Mouse (Mus musculus): ENCODE measurements around the gene Miga2.
"Not testable (repeated sequence)": the region's sequence is repeated elsewhere in the genome, so short reads cannot be mapped to it uniquely, and the experiment has no call there.

The Miga2 gene

DNA sequence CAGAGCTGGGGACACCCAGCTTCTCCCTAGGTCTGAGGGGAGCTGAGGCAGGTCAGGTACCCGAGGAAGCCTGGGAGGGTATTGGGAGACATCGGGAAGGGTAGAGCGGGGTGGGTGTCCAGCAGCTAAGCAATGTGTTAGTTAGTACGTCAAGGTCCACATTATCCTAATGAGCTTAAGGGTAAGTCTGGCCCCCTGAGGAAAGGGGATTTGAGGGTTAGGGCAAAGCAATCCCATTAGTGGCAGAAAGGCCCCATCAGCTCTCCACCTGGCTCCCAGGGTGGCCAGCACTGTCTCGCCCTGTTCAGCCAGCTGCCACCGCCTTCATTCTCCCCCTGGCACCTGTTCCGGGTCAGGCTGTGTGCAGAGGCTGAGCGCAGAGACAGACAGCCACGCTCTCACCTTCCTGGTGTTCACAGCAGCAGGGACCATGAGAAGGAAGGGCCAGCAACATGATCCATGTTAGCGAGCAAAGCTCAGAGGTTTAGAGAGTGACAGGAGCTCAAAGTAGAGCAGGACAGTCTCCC is 34.0 kb downstream of the Miga2 start:
- DNase-seq (ENCODE audit: low spot score in 2 of 2), result no peak

DNA sequence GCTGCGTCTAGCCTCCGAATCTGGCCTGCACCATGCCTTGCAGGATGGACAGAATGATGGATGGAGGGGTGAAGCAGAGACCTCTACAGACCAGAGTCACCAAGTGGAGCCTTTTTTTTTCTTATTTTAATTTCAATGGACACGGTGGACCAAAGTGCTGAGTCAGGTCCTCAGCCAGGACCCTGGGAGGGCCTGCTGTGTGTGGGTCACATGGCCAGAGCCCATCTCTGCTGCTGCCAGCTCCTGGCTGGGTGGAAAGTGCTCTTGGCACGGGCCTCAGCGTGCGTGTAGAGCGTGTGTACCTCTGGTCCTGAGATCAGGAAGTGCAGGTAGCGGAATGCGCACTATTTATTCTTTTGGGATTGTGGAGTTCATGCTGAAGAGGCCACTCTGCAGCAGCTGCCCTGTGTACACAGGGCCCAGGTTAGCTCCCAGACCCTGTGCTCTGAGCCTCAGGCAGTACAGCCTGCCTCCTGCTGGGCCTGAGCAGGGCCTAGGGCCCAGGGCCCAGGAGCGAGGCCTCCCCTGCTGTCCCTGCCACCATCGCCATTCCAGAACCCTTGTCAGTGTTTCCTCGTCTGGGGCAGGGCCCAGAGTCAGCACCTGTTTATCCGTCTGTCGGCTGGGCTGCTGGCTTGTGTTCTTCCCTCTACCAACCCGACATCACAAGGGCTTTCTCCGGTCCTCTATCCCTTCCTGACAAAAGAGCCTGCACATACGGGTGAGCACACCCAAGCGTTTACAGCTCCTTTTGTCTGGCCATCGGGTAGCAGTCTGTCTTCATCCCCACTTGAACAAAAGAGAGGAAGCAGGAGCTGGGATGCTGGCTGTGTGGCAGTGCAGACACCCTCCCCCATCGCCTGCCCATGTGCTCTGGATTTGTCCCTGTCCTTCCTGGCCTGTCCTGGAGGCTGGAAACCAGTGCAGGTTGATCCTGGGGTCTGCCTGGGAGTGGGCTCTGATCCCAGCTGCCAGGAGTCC is 35.4 kb downstream of the Miga2 start:
- no peak for DNase-seq (ENCODE audit: low spot score in 2 of 2)

DNA sequence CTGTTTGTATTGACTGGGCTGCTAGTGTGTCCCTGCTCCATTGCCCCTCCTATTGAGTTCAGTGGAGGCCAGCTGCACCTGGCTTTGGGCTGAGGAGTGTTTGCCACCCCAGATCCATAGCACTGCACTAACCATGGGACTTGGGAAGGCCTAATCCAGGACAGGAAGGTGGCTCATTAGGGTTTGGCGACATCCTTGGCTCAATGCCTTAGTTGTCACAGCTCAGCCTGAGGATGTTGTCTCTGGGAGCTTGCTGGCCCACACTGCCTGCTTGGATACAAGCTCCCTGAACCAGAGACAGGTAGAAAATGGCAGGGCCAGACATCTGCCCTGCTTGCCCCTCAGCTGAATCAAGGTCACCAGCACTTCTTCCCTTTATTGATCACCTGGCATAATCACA is 37.5 kb downstream of the Miga2 start:
- no peak for DNase-seq (ENCODE audit: low spot score in 2 of 2)

DNA sequence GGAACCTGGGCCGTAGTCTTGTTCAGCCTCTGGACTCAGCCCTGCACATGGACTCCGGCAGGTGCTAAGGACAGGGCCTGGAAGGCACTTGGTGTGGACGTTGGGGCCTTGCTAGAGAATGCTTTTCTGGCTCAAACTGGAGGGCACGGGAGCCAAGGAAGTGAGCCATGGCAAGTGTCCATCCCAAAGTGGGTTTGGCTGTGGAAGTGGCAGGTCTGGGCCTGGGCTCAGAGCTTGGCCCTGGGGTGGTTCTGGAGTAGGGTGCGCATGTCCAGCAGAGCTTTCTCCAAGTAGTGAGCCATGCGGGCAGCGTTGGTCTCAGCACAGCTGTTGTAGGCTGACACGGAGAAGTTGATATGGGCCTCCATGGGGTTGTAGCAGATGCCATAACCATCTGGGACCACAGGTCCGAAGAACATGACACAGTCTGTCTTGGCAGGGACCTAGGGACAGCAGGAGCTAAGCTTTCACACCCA is 38.4 kb downstream of the Miga2 start:
- no peak for DNase-seq (ENCODE audit: low spot score in 2 of 2)

GRCm38 (mm10) chr2:30402843-30403242 is 38.8 kb downstream of the Miga2 start:
- no peak for DNase-seq (ENCODE audit: low spot score in 2 of 2)

- DNase-seq (ENCODE audit: low spot score in 2 of 2), result no peak
Observed at GRCm38 (mm10) chr2:30403870-30404269, 39.8 kb downstream of the Miga2 start.

DNA sequence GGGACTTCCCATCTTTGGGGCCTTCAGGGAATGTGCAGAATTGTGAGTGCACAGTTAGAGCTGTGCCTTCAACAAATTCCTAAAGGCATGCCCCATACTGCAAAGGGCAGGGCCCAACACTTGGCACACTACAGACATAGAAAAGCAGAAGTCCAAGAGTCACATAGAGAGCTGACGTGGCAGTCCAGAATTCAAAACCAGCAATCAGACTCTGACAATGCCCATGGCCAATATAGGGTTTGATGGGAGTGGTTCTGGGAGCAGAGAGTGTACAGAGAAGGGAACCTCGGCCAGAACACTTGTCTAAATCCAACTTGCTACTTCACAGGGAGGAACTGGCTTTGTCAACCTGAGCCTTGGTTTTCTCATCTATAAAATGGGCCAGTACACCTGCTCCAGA is 43.2 kb downstream of the Miga2 start:
- no peak for DNase-seq (ENCODE audit: low spot score in 2 of 2)

DNA sequence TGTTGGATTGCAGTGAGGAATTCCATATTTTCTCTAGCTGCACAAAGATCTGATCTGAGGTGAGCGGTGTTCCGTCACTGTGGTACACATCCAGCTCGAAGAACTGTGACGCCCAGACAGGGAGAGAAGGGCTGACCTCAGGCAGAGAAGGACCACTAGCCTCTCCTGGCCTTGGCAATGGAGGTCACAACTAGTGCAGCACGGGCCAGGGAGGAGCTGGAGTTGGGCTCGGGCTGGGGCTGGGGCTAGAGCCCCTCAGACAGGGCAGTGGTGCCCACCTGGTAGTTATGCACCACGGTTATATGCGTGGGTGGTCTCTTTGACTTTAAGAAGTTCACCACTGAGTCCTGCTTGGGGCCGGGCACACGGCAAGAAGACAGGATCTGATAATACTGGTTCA is 43.7 kb downstream of the Miga2 start:
- DNase-seq (ENCODE audit: low spot score in 2 of 2), result no peak

DNA sequence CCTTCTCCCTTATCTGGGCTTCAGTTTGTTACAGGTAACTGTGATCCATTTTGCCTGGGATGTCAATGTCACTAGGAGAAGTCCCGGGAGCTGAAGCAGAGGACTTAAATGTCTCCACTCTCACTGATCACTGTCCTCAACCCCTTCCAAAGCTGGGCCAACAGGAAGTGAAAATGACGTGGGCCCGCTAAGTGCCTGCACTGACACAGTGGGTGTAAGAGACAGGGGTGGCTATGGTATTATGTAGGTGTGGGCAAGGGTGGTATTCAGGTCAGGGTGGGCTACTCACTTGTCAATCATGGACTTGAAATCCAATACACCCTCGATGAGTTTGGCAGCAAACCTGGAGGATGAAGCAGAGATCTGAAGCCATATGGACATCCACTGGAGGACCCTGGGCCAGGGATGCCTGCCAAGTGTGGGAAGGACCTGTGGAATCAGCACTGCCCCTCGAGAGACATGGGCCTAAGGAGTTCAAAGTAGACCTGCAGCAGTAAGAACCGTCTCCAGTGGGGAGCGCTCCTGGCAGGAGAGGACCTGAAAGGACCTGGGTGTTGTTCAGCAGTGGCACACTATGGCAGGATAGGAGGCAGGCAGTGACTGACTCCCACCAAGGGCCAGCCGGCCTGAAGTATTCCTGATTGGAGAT is 44.5 kb downstream of the Miga2 start:
- DNase-seq (ENCODE audit: low spot score in 2 of 2), result no peak

GRCm38 (mm10) chr2:30409454-30410176 is 45.6 kb downstream of the Miga2 start:
- DNase-seq (ENCODE audit: low spot score in 2 of 2), result no peak

DNA sequence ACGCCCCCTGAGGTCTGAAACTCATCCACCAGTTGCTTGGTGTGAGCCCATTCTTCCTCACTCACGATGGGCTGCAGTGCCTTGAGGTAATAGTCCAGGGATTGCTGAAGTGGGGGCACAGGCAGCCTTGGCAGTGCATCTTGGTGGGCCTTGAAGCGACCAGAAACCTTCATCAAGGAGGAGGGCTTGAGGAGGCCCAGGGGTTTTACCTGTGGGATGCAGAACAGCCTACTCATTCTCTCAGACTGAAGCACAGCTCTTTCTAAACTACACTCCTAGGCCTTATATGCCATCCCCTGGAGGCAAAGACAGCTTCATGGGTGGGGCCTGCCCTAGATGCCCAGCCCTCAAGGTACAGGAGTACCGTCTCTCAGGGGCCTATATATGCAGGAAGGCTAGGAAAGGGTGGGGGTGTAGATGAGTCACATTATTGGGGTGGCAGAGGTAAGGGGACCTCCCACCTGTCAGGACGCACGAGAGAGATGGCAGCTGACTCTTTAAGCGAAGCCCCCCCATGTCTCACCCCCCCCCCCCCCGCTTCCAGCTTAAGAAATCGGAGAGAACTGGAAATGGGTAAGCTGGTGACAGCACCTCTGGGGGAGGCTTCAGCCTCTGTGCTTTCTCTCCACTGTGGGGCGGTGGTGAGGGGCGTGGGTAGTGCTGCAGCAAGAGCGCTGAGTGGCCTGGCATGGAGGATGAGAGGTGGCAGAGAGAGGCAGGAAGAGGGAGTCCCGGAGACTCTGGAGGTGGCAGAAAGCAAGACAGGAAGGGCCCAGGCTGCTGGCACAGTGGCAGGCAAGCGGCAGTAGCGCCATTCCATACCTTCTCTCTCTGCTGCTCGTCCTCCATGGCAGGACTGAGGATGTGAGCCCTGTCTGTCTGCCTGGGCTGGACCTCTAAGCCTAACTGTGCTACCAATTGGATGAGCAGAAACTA is 49.3 kb downstream of the Miga2 start:
- no peak for DNase-seq (ENCODE audit: low spot score in 2 of 2)

- no peak for DNase-seq (ENCODE audit: low spot score in 2 of 2)
Observed at GRCm38 (mm10) chr2:30414101-30414500, 50.1 kb downstream of the Miga2 start.

DNA sequence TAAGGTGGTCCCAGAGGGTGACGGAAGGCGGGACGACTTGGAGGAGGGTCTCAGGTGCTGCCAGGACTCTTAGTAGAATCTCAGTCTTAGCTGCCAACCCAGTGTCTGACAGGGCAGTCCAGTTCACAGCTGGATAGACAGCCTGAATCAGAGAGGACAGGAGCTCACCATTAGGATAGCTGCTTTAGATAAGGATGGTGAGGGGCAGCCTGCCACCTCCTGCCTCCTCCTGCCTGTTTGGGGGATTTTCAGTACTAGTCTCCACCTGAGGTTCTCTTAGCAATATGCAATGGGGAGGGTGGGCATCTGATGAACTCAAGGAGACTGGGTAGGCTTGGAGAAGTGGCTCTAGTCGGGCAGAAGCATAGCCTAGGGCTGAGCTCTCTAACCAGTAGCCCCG is 50.6 kb downstream of the Miga2 start:
- no peak for DNase-seq (ENCODE audit: low spot score in 2 of 2)

GRCm38 (mm10) chr2:30415157-30415935 is 51.3 kb downstream of the Miga2 start, which contains the start of gene Crat:
Crat (minus strand) TSS chr2:30415813.
- DNase-seq (ENCODE audit: low spot score in 2 of 2), result peak; percentile 73 to 82

DNA sequence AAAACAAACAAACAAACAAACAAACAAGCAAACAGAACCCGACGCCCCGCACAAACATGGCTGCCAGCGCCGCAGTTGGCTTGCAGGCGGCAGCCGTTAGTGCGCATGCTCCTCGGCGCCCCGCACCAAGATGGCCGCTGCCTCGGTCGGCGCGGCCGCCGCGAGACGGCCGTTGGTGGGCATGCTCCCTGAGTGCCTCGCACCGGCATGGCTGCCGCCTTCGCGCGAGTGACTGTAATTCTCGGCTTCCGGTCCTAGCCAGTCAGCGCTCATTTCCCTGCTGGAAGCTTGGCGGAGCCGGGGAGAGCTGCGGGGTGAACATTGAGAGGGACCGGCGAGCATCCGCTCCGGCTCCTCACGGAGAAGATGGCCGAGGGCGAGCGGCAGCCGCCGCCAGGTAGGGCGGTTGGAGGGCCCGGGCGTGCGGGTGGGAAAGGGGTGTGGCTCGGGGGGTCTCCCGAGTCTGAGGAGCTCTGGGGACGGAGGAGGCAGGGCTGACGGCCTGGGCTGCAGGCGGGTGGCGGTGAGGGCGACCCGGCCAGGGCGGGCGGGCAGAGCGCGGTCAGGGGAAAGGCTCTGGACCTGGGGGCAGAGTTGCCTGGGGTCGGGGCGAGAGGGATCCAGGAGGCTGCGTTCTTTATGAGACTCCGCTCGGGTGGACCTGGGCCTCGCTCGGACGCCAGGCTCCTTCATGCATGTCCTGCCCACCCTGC is 52.1 kb downstream of the Miga2 start, which contains the start of gene Ptpa:
Ptpa (plus strand) TSS at position 104 of the 713 bp plus-strand sequence.
- peak; percentile 91 to 96 for DNase-seq (ENCODE audit: low spot score in 2 of 2)

GRCm38 (mm10) chr2:30416649-30416965 is 52.6 kb downstream of the Miga2 start:
- no peak for DNase-seq (ENCODE audit: low spot score in 2 of 2)

- DNase-seq (ENCODE audit: low spot score in 2 of 2), result not testable (repeated sequence)
Observed at GRCm38 (mm10) chr2:30417154-30417553, 53.1 kb downstream of the Miga2 start.

DNA sequence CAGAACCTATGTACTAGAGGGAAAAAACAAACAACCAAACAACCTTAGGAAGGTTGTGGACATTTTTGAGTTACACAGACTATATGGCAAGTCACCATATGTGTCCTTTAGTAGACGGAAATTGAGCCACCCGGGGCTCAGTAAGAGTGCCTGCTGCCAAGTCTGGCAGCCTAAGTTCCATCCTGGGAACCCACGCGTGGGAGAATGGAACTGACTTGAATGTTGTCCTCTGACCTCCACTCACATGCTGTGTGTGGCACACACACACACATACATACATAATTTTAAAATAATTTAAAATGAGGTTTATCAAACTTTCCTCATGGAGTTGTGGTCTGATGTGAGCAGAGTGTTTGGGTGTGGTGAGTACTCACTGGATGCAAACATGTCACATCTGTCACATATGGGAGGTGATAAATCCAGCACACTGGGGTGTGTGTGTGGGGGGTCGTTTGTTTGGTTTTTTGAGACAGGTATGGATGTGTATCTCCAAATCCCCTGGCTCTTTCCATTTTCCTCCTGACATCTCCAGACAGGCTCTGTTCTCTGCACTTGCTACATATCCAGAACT is 53.6 kb downstream of the Miga2 start:
- no peak for DNase-seq (ENCODE audit: low spot score in 2 of 2)

GRCm38 (mm10) chr2:30418259-30418658 is 54.2 kb downstream of the Miga2 start:
- no peak for DNase-seq (ENCODE audit: low spot score in 2 of 2)
